Mouse (Mus musculus): ENCODE measurements around the gene Glipr2. TPM values are rescaled to one million over a fixed set of nuclear protein-coding genes. Genes with fewer than 3 reads are reported as not detected.

Gene Glipr2
- polyA plus RNA-seq (2014; fragmentation: Nextera tagmentation; extraction: Ambion mirVana), result 75.5 and 79.1 TPM in 2 replicates

GRCm38 (mm10) chr4:43957292-43957845 is at the start of gene Glipr2:
Gene Glipr2, plus strand, starts transcription at chr4:43957401.
- Histone ChIP-seq H3K36me3 (ENCODE audit: control insufficient read depth, insufficient read depth, low read length) (no peaks in the 10 kb centered on the region), H3K9me3 (ENCODE audit: control insufficient read depth, low read length) (no peaks in the 10 kb centered on the region), H3K27ac (ENCODE audit: low read depth, low read length) (peak within 1 kb of the TSS; percentile 58), H3K4me3 (ENCODE audit: low read depth, low read length) (peak within 1 kb of the TSS; percentile 58), H3K27me3 (ENCODE audit: control insufficient read depth, insufficient read depth, low read length) (peaks cover 12% of the 10 kb centered on the region), H3K9ac (ENCODE audit: low read length) (peak within 1 kb of the TSS; percentile 73), H3K4me1 (replicated peaks; ENCODE audit: control insufficient read depth, insufficient read depth, low read length) (peaks cover 7% of the 10 kb centered on the region; the same call in 1 of the 2 replicates), H3K4me2 (ENCODE audit: low read depth, low read length, severe bottlenecking) (peak within 1 kb of the TSS; percentile 73)
- peak; percentile 85 for ATAC-seq (replicated peaks; ENCODE audit: low FRiP score)
- DNase-seq (ENCODE audit: low spot score), result peak; percentile 95
- WGBS, result under 1% methylated on average over 45 of the region's 45 CpGs

GRCm38 (mm10) chr4:43918221-43918620 is 39.0 kb upstream of the Glipr2 start:
- no peak for DNase-seq (ENCODE audit: low spot score)
- no peaks in the 10 kb centered on the region for H3K4me1 ChIP-seq (replicated peaks; ENCODE audit: control insufficient read depth, insufficient read depth, low read length)
- no peak overlapping the region for H3K4me2 ChIP-seq (ENCODE audit: low read depth, low read length, severe bottlenecking)
- H3K27ac ChIP-seq (ENCODE audit: low read depth, low read length), result no peak overlapping the region
- no peak for ATAC-seq (replicated peaks; ENCODE audit: low FRiP score)
- H3K4me3 ChIP-seq (ENCODE audit: low read depth, low read length), result no peak overlapping the region
- H3K9ac ChIP-seq (ENCODE audit: low read length), result no peak overlapping the region
- WGBS, result 96% methylated on average over 5 of the region's 5 CpGs
- no peaks in the 10 kb centered on the region for H3K27me3 ChIP-seq (ENCODE audit: control insufficient read depth, insufficient read depth, low read length)
- H3K36me3 ChIP-seq (ENCODE audit: control insufficient read depth, insufficient read depth, low read length), result no peaks in the 10 kb centered on the region
- no peaks in the 10 kb centered on the region for H3K9me3 ChIP-seq (ENCODE audit: control insufficient read depth, low read length)

- DNase-seq (ENCODE audit: low spot score), result no peak
- Histone ChIP-seq H3K9me3 (ENCODE audit: control insufficient read depth, low read length) (no peaks in the 10 kb centered on the region), H3K27me3 (ENCODE audit: control insufficient read depth, insufficient read depth, low read length) (no peaks in the 10 kb centered on the region), H3K4me1 (replicated peaks; ENCODE audit: control insufficient read depth, insufficient read depth, low read length) (no peaks in the 10 kb centered on the region), H3K36me3 (ENCODE audit: control insufficient read depth, insufficient read depth, low read length) (no peaks in the 10 kb centered on the region), H3K9ac (ENCODE audit: low read length) (no peak overlapping the region), H3K27ac (ENCODE audit: low read depth, low read length) (no peak overlapping the region), H3K4me2 (ENCODE audit: low read depth, low read length, severe bottlenecking) (no peak overlapping the region), H3K4me3 (ENCODE audit: low read depth, low read length) (no peak overlapping the region)
- WGBS, result 95% methylated on average over 1 of the region's 1 CpGs
- no peak for ATAC-seq (replicated peaks; ENCODE audit: low FRiP score)
Measured at GRCm38 (mm10) chr4:43920602-43921001, 36.6 kb upstream of the Glipr2 start.

GRCm38 (mm10) chr4:43925125-43925524 is 32.1 kb upstream of the Glipr2 start:
- no peak overlapping the region for H3K9ac ChIP-seq (ENCODE audit: low read length)
- H3K4me2 ChIP-seq (ENCODE audit: low read depth, low read length, severe bottlenecking), result no peak overlapping the region
- no peak for DNase-seq (ENCODE audit: low spot score)
- ATAC-seq (replicated peaks; ENCODE audit: low FRiP score), result no peak
- peaks cover 4% of the 10 kb centered on the region; the same call in 1 of the 2 replicates for H3K36me3 ChIP-seq (ENCODE audit: control insufficient read depth, insufficient read depth, low read length)
- H3K4me1 ChIP-seq (replicated peaks; ENCODE audit: control insufficient read depth, insufficient read depth, low read length), result no peaks in the 10 kb centered on the region
- no peak overlapping the region for H3K4me3 ChIP-seq (ENCODE audit: low read depth, low read length)
- H3K9me3 ChIP-seq (ENCODE audit: control insufficient read depth, low read length), result no peaks in the 10 kb centered on the region
- no peak overlapping the region for H3K27ac ChIP-seq (ENCODE audit: low read depth, low read length)
- WGBS, result 83% methylated on average over 6 of the region's 6 CpGs
- H3K27me3 ChIP-seq (ENCODE audit: control insufficient read depth, insufficient read depth, low read length), result no peaks in the 10 kb centered on the region

GRCm38 (mm10) chr4:43925779-43926178 is 31.4 kb upstream of the Glipr2 start:
- H3K9ac ChIP-seq (ENCODE audit: low read length), result no peak overlapping the region
- H3K36me3 ChIP-seq (ENCODE audit: control insufficient read depth, insufficient read depth, low read length), result peaks cover 4% of the 10 kb centered on the region; the same call in 1 of the 2 replicates
- no peak overlapping the region for H3K4me2 ChIP-seq (ENCODE audit: low read depth, low read length, severe bottlenecking)
- no peak for ATAC-seq (replicated peaks; ENCODE audit: low FRiP score)
- H3K4me1 ChIP-seq (replicated peaks; ENCODE audit: control insufficient read depth, insufficient read depth, low read length), result no peaks in the 10 kb centered on the region
- WGBS, result 13% methylated on average over 3 of the region's 3 CpGs
- H3K4me3 ChIP-seq (ENCODE audit: low read depth, low read length), result no peak overlapping the region
- H3K27ac ChIP-seq (ENCODE audit: low read depth, low read length), result no peak overlapping the region
- no peaks in the 10 kb centered on the region for H3K9me3 ChIP-seq (ENCODE audit: control insufficient read depth, low read length)
- no peaks in the 10 kb centered on the region for H3K27me3 ChIP-seq (ENCODE audit: control insufficient read depth, insufficient read depth, low read length)
- DNase-seq (ENCODE audit: low spot score), result peak; percentile 92

- no peaks in the 10 kb centered on the region for H3K4me1 ChIP-seq (replicated peaks; ENCODE audit: control insufficient read depth, insufficient read depth, low read length)
- H3K9me3 ChIP-seq (ENCODE audit: control insufficient read depth, low read length), result no peaks in the 10 kb centered on the region
- DNase-seq (ENCODE audit: low spot score) (no peak), ATAC-seq (replicated peaks; ENCODE audit: low FRiP score) (no peak)
- no peaks in the 10 kb centered on the region for H3K27me3 ChIP-seq (ENCODE audit: control insufficient read depth, insufficient read depth, low read length)
- H3K4me2 ChIP-seq (ENCODE audit: low read depth, low read length, severe bottlenecking), result no peak overlapping the region
- 93% methylated on average over 3 of the region's 3 CpGs for WGBS
- no peak overlapping the region for H3K9ac ChIP-seq (ENCODE audit: low read length)
- H3K36me3 ChIP-seq (ENCODE audit: control insufficient read depth, insufficient read depth, low read length), result peaks cover 4% of the 10 kb centered on the region; the same call in 1 of the 2 replicates
- H3K4me3 ChIP-seq (ENCODE audit: low read depth, low read length), result no peak overlapping the region
- H3K27ac ChIP-seq (ENCODE audit: low read depth, low read length), result no peak overlapping the region
Measured at GRCm38 (mm10) chr4:43927826-43928225, 29.4 kb upstream of the Glipr2 start.

GRCm38 (mm10) chr4:43931877-43932276 is 25.3 kb upstream of the Glipr2 start:
- Histone ChIP-seq H3K36me3 (ENCODE audit: control insufficient read depth, insufficient read depth, low read length) (peaks cover 4% of the 10 kb centered on the region; the same call in 1 of the 2 replicates), H3K27ac (ENCODE audit: low read depth, low read length) (no peak overlapping the region), H3K27me3 (ENCODE audit: control insufficient read depth, insufficient read depth, low read length) (no peaks in the 10 kb centered on the region), H3K9me3 (ENCODE audit: control insufficient read depth, low read length) (no peaks in the 10 kb centered on the region), H3K9ac (ENCODE audit: low read length) (no peak overlapping the region), H3K4me1 (replicated peaks; ENCODE audit: control insufficient read depth, insufficient read depth, low read length) (no peaks in the 10 kb centered on the region), H3K4me3 (ENCODE audit: low read depth, low read length) (no peak overlapping the region), H3K4me2 (ENCODE audit: low read depth, low read length, severe bottlenecking) (no peak overlapping the region)
- 90% methylated on average over 4 of the region's 4 CpGs for WGBS
- ATAC-seq (replicated peaks; ENCODE audit: low FRiP score) (no peak), DNase-seq (ENCODE audit: low spot score) (no peak)

GRCm38 (mm10) chr4:43936186-43936585 is 21.0 kb upstream of the Glipr2 start:
- ATAC-seq (replicated peaks; ENCODE audit: low FRiP score) (no peak), DNase-seq (ENCODE audit: low spot score) (no peak)
- Histone ChIP-seq H3K4me2 (ENCODE audit: low read depth, low read length, severe bottlenecking) (no peak overlapping the region), H3K4me1 (replicated peaks; ENCODE audit: control insufficient read depth, insufficient read depth, low read length) (no peaks in the 10 kb centered on the region), H3K4me3 (ENCODE audit: low read depth, low read length) (no peak overlapping the region), H3K9me3 (ENCODE audit: control insufficient read depth, low read length) (no peaks in the 10 kb centered on the region), H3K27ac (ENCODE audit: low read depth, low read length) (no peak overlapping the region), H3K27me3 (ENCODE audit: control insufficient read depth, insufficient read depth, low read length) (no peaks in the 10 kb centered on the region), H3K9ac (ENCODE audit: low read length) (no peak overlapping the region), H3K36me3 (ENCODE audit: control insufficient read depth, insufficient read depth, low read length) (no peaks in the 10 kb centered on the region)
- WGBS, result 93% methylated on average over 4 of the region's 4 CpGs

Measured in forebrain, embryonic 11.5 days (tissue).